Mouse (Mus musculus): Measurements from ENCODE around the gene Rubcnl.

The Rubcnl gene

GRCm38 (mm10) chr14:75015856-75016714, at the start of gene Rubcnl:
Gene Rubcnl (plus strand): TSS chr14:75016027.
- peak; percentile 62 for DNase-seq (ENCODE audit: low spot score)

GRCm38 (mm10) chr14:74972216-74972615, 43.6 kb upstream of the Rubcnl start:
- DNase-seq (ENCODE audit: low spot score) = no peak

GRCm38 (mm10) chr14:74972687-74973086, 43.1 kb upstream of the Rubcnl start:
- DNase-seq (ENCODE audit: low spot score) = no peak

- DNase-seq (ENCODE audit: low spot score) = no peak
These were observed 41.6 kb upstream of the Rubcnl start for GRCm38 (mm10) chr14:74974136-74974651.

- no peak for DNase-seq (ENCODE audit: low spot score)
These were observed 38.9 kb upstream of the Rubcnl start for GRCm38 (mm10) chr14:74976972-74977371.

GRCm38 (mm10) chr14:74981016-74981415, 34.8 kb upstream of the Rubcnl start:
- no peak for DNase-seq (ENCODE audit: low spot score)

- DNase-seq (ENCODE audit: low spot score) = no peak
These were observed 32.7 kb upstream of the Rubcnl start for GRCm38 (mm10) chr14:74983079-74983478.

- no peak for DNase-seq (ENCODE audit: low spot score)
These were observed 30.9 kb upstream of the Rubcnl start for GRCm38 (mm10) chr14:74984817-74985391.

GRCm38 (mm10) chr14:74985658-74986057, 30.2 kb upstream of the Rubcnl start:
- no peak for DNase-seq (ENCODE audit: low spot score)

- DNase-seq (ENCODE audit: low spot score) = no peak
These were observed 29.3 kb upstream of the Rubcnl start for GRCm38 (mm10) chr14:74986527-74986926.

GRCm38 (mm10) chr14:74989322-74989721, 26.5 kb upstream of the Rubcnl start:
- DNase-seq (ENCODE audit: low spot score) = no peak

GRCm38 (mm10) chr14:74989909-74990308, 25.9 kb upstream of the Rubcnl start:
- DNase-seq (ENCODE audit: low spot score) = no peak

GRCm38 (mm10) chr14:74990504-74990903, 25.3 kb upstream of the Rubcnl start:
- DNase-seq (ENCODE audit: low spot score) = peak; percentile 51

GRCm38 (mm10) chr14:74996556-74996955, 19.3 kb upstream of the Rubcnl start:
- DNase-seq (ENCODE audit: low spot score) = no peak

- DNase-seq (ENCODE audit: low spot score) = no peak
These were observed 18.8 kb upstream of the Rubcnl start for GRCm38 (mm10) chr14:74997041-74997440.

- DNase-seq (ENCODE audit: low spot score) = no peak
These were observed 14.5 kb upstream of the Rubcnl start for GRCm38 (mm10) chr14:75001364-75001763.

GRCm38 (mm10) chr14:75003356-75003755, 12.5 kb upstream of the Rubcnl start:
- DNase-seq (ENCODE audit: low spot score) = no peak

- DNase-seq (ENCODE audit: low spot score) = no peak
These were observed 10.2 kb upstream of the Rubcnl start for GRCm38 (mm10) chr14:75005478-75006199.

- no peak for DNase-seq (ENCODE audit: low spot score)
These were observed 5.5 kb upstream of the Rubcnl start for GRCm38 (mm10) chr14:75010346-75010745.

- DNase-seq (ENCODE audit: low spot score) = no peak
These were observed 4.7 kb upstream of the Rubcnl start for GRCm38 (mm10) chr14:75010986-75011655.

- DNase-seq (ENCODE audit: low spot score) = no peak
These were observed 841 bp downstream of the Rubcnl start for GRCm38 (mm10) chr14:75016715-75017020.

GRCm38 (mm10) chr14:75017277-75017676, 1.4 kb downstream of the Rubcnl start:
- DNase-seq (ENCODE audit: low spot score) = no peak
